Mouse (Mus musculus) thymus, adult 2 months (tissue): ENCODE results near the gene Slc5a4a. TPM values are rescaled to one million over a fixed set of nuclear protein-coding genes. Genes with fewer than 3 reads are reported as not detected.

Experiments
- DNase-seq: peaks from one replicate; pipeline ENCODE4 v3.0.0; 2021
- H3K27ac ChIP-seq: fragments of 200-500 bp; 2 replicates; pipeline ENCODE4 v1.5.1; 2012; ENCODE audit warnings: low read length, control low read depth; ENCODE audit not compliant: control insufficient read depth, insufficient read depth
- H3K27me3 ChIP-seq: fragments of 200-500 bp; 2 replicates; pipeline ENCODE4 v1.6.1; 2012; ENCODE audit warnings: mild to moderate bottlenecking, low read length, moderate library complexity, mixed read lengths; ENCODE audit not compliant: control insufficient read depth, insufficient read depth
- H3K36me3 ChIP-seq: fragments of 200-500 bp; 2 replicates; pipeline ENCODE4 v1.6.1; 2012; ENCODE audit warnings: mild to moderate bottlenecking, low read length, moderate library complexity; ENCODE audit not compliant: control insufficient read depth, insufficient read depth
- H3K4me1 ChIP-seq: fragments of 200-500 bp; replicated peaks from 2 replicates; pipeline ENCODE4 v1.6.1; 2012; ENCODE audit warnings: low read length; ENCODE audit not compliant: control insufficient read depth, insufficient read depth
- H3K4me3 ChIP-seq: fragments of 200-500 bp; 2 replicates; pipeline ENCODE4 v1.5.1; 2012; ENCODE audit warnings: mild to moderate bottlenecking, low read length, control low read depth, moderate library complexity; ENCODE audit not compliant: control insufficient read depth, insufficient read depth
- CTCF ChIP-seq: fragments of 200-500 bp; IDR thresholded peaks from 2 replicates; pipeline ENCODE4 v1.5.1; 2012; ENCODE audit warnings: mild to moderate bottlenecking, control low read depth, low read length, moderate library complexity, borderline replicate concordance; ENCODE audit not compliant: control insufficient read depth, poor library complexity, insufficient read depth; ENCODE audit errors: extremely low read depth
- POLR2A ChIP-seq: fragments of 200-500 bp; IDR thresholded peaks from 2 replicates; pipeline ENCODE4 v1.6.1; 2012; ENCODE audit warnings: mild to moderate bottlenecking, low read length, control low read depth, moderate library complexity; ENCODE audit not compliant: control insufficient read depth, poor library complexity, insufficient read depth; ENCODE audit errors: extremely low read depth
- WGBS: fragments of 180-500 bp; shearing (Covaris S2); methylation state at CpG from one replicate; pipeline ENCODE4 v1.1.7; 2018; 5-methylcytosine and 5-hydroxymethylcytosine counted together
- polyA plus RNA-seq: library from polyadenylated mRNA; depleted of rRNA; stranded (reverse); fragments of >200 nt; gene quantifications from 2 replicates; pipeline ENCODE4 v1.2.3, GENCODE M21; 2012

Gene Slc5a4a
- polyA plus RNA-seq, 1 experiment, result not detected

DNA sequence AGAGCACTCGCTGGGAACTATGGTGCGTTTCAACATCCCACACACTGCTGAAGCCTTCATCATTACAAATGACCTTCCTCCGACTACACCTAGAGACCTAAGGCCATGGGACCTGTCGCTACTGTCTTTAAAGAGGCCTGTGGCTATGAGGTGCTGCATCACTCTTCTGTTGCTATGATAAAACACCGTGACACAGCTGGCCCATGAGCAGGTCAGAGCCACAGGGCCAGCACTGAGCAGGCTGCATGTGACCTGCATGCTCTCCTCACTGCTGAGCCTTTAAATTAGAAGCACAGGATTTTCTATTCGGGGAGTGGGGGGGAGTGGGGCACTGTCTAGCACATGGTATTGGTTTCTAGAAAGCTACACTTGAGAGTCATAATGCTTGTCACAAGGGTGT is 64.9 kb downstream of the Slc5a4a start:
- no peak for TF ChIP-seq CTCF
- TF ChIP-seq POLR2A, result no peak
- Histone ChIP-seq H3K27me3 (no peaks in the 10 kb centered on the region), H3K36me3 (no peaks in the 10 kb centered on the region), H3K27ac (no peak overlapping the region), H3K4me1 (no peaks in the 10 kb centered on the region), H3K4me3 (no peak overlapping the region)
- no peak for DNase-seq
- 98% methylated on average over 6 of the region's 6 CpGs for WGBS

- 91% methylated on average over 4 of the region's 4 CpGs for WGBS
- no peaks in the 10 kb centered on the region for H3K4me1 ChIP-seq
- no peak overlapping the region for H3K27ac ChIP-seq
- TF ChIP-seq CTCF, result no peak
- TF ChIP-seq POLR2A, result no peak
- no peaks in the 10 kb centered on the region for H3K27me3 ChIP-seq
- DNase-seq, result no peak
- H3K36me3 ChIP-seq, result no peaks in the 10 kb centered on the region
- H3K4me3 ChIP-seq, result no peak overlapping the region
Observed at GRCm38 (mm10) chr10:76214161-76214560, 66.9 kb downstream of the Slc5a4a start.

- Histone ChIP-seq H3K36me3 (no peaks in the 10 kb centered on the region), H3K27ac (no peak overlapping the region), H3K4me1 (no peaks in the 10 kb centered on the region), H3K27me3 (no peaks in the 10 kb centered on the region), H3K4me3 (no peak overlapping the region)
- TF ChIP-seq CTCF, result no peak
- no peak for TF ChIP-seq POLR2A
- 97% methylated on average over 17 of the region's 17 CpGs for WGBS
- DNase-seq, result no peak
Observed at GRCm38 (mm10) chr10:76217056-76217455, 69.8 kb downstream of the Slc5a4a start.

DNA sequence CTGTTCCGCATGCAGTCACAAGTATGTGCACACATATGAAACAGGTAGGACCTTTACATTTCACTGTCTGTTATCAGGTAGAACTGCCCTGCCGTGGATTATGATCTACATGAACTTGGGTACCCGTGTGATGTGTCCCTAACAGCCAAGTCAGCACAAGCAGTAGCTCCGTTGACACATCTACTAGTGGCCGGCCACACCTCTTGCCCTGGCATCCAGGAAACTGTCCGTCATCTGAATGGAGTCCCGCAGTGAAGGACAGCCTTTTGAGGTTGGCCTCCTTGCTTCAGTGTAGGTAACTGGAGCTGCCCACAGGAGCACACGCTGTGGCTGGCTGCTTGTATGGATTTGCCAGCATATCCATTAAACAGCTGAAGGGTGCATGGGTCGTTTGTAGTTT is 71.0 kb downstream of the Slc5a4a start:
- Histone ChIP-seq H3K27ac (no peak overlapping the region), H3K27me3 (no peaks in the 10 kb centered on the region), H3K4me3 (no peak overlapping the region), H3K36me3 (no peaks in the 10 kb centered on the region), H3K4me1 (no peaks in the 10 kb centered on the region)
- WGBS, result 91% methylated on average over 9 of the region's 9 CpGs
- no peak for TF ChIP-seq POLR2A
- no peak for TF ChIP-seq CTCF
- no peak for DNase-seq

DNA sequence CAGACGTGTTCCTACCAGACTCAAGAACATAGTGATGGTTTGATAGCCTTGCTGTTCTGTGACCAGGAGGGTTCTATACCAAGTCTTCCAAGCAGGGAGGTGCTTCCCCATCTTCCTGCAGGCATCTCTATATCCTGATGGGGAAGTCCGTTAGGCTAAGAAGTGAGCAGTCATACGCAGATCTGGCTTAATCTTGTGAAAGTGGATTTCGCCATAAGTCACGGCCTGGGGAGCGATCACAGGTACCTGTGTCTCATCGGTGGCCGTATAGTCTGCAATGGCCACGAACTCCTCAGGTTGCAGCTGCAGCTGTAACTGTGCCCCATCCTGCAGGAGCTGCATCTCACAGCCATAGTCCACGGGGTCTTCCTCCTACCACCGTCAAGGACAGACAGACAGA is 78.7 kb downstream of the Slc5a4a start:
- Histone ChIP-seq H3K4me1 (no peaks in the 10 kb centered on the region), H3K36me3 (no peaks in the 10 kb centered on the region), H3K4me3 (no peak overlapping the region), H3K27me3 (no peaks in the 10 kb centered on the region), H3K27ac (no peak overlapping the region)
- WGBS, result 93% methylated on average over 11 of the region's 11 CpGs
- no peak for DNase-seq
- no peak for TF ChIP-seq POLR2A
- no peak for TF ChIP-seq CTCF

GRCm38 (mm10) chr10:76229627-76230026 is 82.4 kb downstream of the Slc5a4a start:
- WGBS, result 73% methylated on average over 1 of the region's 1 CpGs
- DNase-seq, result no peak
- H3K27me3 ChIP-seq, result no peaks in the 10 kb centered on the region
- TF ChIP-seq CTCF, result no peak
- TF ChIP-seq POLR2A, result no peak
- H3K4me3 ChIP-seq, result no peak overlapping the region
- H3K4me1 ChIP-seq, result no peaks in the 10 kb centered on the region
- H3K36me3 ChIP-seq, result no peaks in the 10 kb centered on the region
- no peak overlapping the region for H3K27ac ChIP-seq
